Mouse (Mus musculus): ENCODE results near the gene Olfr822.
"Not testable (repeated sequence)": the region's sequence is repeated elsewhere in the genome, so short reads cannot be mapped to it uniquely, and the experiment has no call there.

The Olfr822 gene

DNA sequence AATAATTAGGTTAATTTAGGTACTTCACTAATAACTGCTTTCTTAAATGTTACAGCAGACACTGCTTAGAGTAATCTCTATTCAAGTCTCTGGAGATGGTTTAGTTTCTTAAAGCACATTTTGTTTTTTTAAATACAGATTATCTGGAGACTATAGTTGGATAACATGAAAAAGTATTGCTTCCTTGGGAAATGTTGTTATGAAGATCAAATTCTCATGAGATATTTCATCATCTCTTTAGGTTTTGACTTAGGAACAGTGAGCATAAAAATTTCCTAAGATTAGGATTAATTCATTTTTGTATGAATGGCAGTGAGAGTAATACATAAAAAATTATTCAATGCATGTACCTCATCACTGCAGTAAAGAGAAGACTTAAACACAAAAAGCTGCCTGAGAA is at the start of gene Olfr822:
Gene Olfr822, plus strand, starts transcription at position 301 of the 400 bp plus-strand sequence.
- in situ Hi-C loops (cut with MboI, MseI), result no loop called here

GRCm38 (mm10) chr10:130030048-130030447 is 41.0 kb upstream of the Olfr822 start, which contains the start of gene Olfr821:
TSS of gene Olfr821 (plus strand) at chr10:130030348.
- in situ Hi-C loops (cut with MboI, MseI), result no loop called here

DNA sequence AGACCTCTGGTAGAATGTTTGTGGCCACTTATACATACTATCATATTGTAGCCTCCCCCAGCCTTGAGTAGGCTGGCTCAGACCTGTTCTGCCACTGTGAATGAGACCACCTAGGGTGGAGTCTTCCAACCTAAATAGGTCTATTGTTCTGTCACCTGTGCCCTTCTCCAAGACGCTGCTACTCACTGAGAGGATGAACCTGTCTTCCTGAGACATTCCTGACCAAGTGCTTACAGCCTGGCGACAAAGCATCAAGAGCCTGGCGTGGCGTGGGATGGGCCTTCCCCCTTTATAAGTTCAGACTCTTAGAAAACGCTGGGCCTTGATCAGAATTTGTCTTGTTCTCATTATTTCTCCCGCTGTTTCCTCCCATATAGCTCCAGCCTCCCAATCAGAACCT is 33.9 kb upstream of the Olfr822 start:
- in situ Hi-C loops (cut with MboI, MseI), result no loop called here

DNA sequence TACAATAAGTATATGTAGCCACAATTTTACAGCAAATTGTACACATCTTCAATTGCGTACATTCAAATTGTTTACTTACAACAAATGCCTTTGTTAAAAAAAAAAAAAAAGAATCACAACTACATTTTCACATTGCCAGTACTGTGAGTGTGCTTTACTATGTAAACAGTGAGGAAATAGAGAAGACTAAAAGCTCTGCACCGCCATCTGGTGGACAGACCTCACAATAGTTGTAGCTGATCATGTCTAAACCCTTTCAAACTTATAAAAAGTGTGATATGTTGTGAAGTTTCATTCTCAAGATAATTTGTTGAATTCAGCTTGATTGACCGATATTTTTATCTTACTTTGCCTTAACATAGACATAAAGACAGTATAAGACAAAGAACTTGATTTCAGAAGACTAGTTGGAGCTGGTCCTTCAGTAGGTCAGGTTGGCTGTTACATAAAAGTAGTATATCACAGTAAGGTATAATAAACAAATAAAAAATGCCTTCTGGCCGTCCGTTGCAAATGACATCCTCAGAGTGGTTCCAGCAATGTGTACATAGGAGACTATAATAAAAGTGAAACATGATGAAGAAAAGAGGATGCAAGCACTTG is 21.9 kb downstream of the Olfr822 start:
- in situ Hi-C loops (cut with MboI, MseI), result loop anchor here (5.0 kb wide), 1 partner anchor 1066 kb away; no protein-coding TSS in a partner anchor

- in situ Hi-C loops (cut with MboI, MseI), result no loop called here
These were observed 25.1 kb downstream of the Olfr822 start for GRCm38 (mm10) chr10:130096104-130096503.

DNA sequence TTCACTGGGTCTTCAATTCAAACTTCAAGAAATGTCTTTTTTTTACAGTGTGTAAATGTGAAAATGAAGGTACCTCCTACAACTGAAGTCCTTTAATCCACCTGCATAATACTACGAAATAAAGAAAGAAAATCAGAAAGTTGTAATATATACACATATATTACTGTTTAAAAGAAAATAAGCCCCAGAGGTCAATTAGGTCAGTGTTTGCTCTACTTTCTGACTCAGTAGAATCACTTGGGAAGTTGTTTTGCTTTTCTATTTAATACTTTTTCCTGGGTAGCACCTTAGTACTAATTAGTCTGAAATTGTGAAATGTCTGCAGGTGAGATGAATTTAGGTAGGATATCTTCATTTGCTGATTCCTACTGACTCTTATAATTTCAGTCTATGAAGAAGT is 44.3 kb downstream of the Olfr822 start, which contains the start of gene Olfr823:
Gene Olfr823, minus strand, starts transcription at position 101 of the 400 bp plus-strand sequence.
- in situ Hi-C loops (cut with MboI, MseI), result not testable (repeated sequence)

GRCm38 (mm10) chr10:130116045-130116444 is 45.0 kb downstream of the Olfr822 start:
- in situ Hi-C loops (cut with MboI, MseI), result not testable (repeated sequence)
